ENCODE assay signal across 19 mouse cellular contexts in genomic region chr5:83091483-83091882, GRCm38 (mm10).
DNase-seq lines count a peak whose midpoint lies in the region; ATAC-seq and TF ChIP-seq lines count a peak whose summit lies in the region.
"Had no signal": no experiment of that assay in that cellular context is flagged by ENCODE, and none has a peak within 500 bp of the region (broad histone marks: within the 10 kb centered on the region; RNA-seq: fewer than 3 reads in every experiment).

No protein-coding gene starts in this region.

- H3K27me3 ChIP-seq in forebrain, postnatal 0 days (ENCODE audit: insufficient read depth, low read length): no peaks in the 10 kb centered on the region
- no peaks in the 10 kb centered on the region for H3K27me3 ChIP-seq in forebrain, embryonic 15.5 days
- H3K27me3 ChIP-seq in liver, embryonic 11.5 days (replicated peaks; ENCODE audit: control insufficient read depth, insufficient read depth, low read length): no peaks in the 10 kb centered on the region
- H3K27me3 ChIP-seq: embryonic facial prominence, embryonic 12.5 days; forebrain, embryonic 13.5 days had no signal

- 41% methylated on average over 1 of the region's 1 CpGs for WGBS in forebrain, postnatal 0 days
- 73% methylated on average over 1 of the region's 1 CpGs for WGBS in forebrain, embryonic 15.5 days
- 86% methylated on average over 1 of the region's 1 CpGs for WGBS in liver, embryonic 11.5 days

- DNase-seq in forebrain, postnatal 0 days: peak; percentile 55
- peak; percentile 2 for DNase-seq in layer of hippocampus, adult 9-10 months (ENCODE audit: low spot score)
- DNase-seq in layer of hippocampus, adult 2 months (ENCODE audit: low spot score in 2 of 2): no peak
- peak; percentile 28 for DNase-seq in brain, embryonic 14.5 days (ENCODE audit: low read depth)
- DNase-seq in telencephalon, adult 2 months (ENCODE audit: low read depth, low spot score): peak; percentile 15
- no peak for DNase-seq in liver, embryonic 11.5 days (ENCODE audit: low spot score)
- DNase-seq in spleen, postnatal 14 days (ENCODE audit: low spot score in 2 of 2): no peak
- DNase-seq: adrenal gland, adult 2 months; adrenal gland, postnatal 10 days; adrenal gland, postnatal 25 days; cerebellum, adult 11-12 months; cerebellum, adult 2 months; cerebellum, adult 9-10 months; cerebellum, postnatal 10 days; cerebellum, postnatal 25 days had no signal

- H3K36me3 ChIP-seq in forebrain, postnatal 0 days (ENCODE audit: insufficient read depth): no peaks in the 10 kb centered on the region
- H3K36me3 ChIP-seq in forebrain, embryonic 15.5 days: no peaks in the 10 kb centered on the region
- H3K36me3 ChIP-seq in liver, embryonic 11.5 days (ENCODE audit: control insufficient read depth, insufficient read depth, low read length): no peaks in the 10 kb centered on the region
- H3K36me3 ChIP-seq: embryonic facial prominence, embryonic 10.5 days; embryonic facial prominence, embryonic 12.5 days had no signal

- no peak overlapping the region for H3K9ac ChIP-seq in forebrain, postnatal 0 days
- H3K9ac ChIP-seq in forebrain, embryonic 15.5 days (replicated peaks): no peak overlapping the region
- no peak overlapping the region for H3K9ac ChIP-seq in liver, embryonic 11.5 days (ENCODE audit: low read depth, low read length)
- H3K9ac ChIP-seq: embryonic facial prominence, embryonic 12.5 days; forebrain, embryonic 13.5 days had no signal

- no peak for ATAC-seq in forebrain, postnatal 0 days
- ATAC-seq in forebrain, embryonic 15.5 days (replicated peaks): no peak
- ATAC-seq in liver, embryonic 11.5 days (replicated peaks; ENCODE audit: low FRiP score): no peak
- ATAC-seq: forebrain, embryonic 13.5 days had no signal

- H3K4me2 ChIP-seq in forebrain, postnatal 0 days (ENCODE audit: low read depth): no peak overlapping the region
- no peak overlapping the region for H3K4me2 ChIP-seq in forebrain, embryonic 15.5 days (replicated peaks)
- H3K4me2 ChIP-seq in liver, embryonic 11.5 days: no peak overlapping the region
- H3K4me2 ChIP-seq: embryonic facial prominence, embryonic 12.5 days; forebrain, embryonic 13.5 days had no signal

- H3K4me1 ChIP-seq in forebrain, postnatal 0 days (ENCODE audit: insufficient read depth): no peaks in the 10 kb centered on the region
- H3K4me1 ChIP-seq in forebrain, embryonic 15.5 days: no peaks in the 10 kb centered on the region
- no peaks in the 10 kb centered on the region for H3K4me1 ChIP-seq in liver, embryonic 11.5 days (replicated peaks; ENCODE audit: control insufficient read depth, insufficient read depth, low read length)
- H3K4me1 ChIP-seq: embryonic facial prominence, embryonic 10.5 days; embryonic facial prominence, embryonic 12.5 days; forebrain, embryonic 13.5 days had no signal

- no peak overlapping the region for H3K4me3 ChIP-seq in forebrain, postnatal 0 days (ENCODE audit: low read depth, low read length)
- no peak overlapping the region for H3K4me3 ChIP-seq in forebrain, embryonic 15.5 days
- H3K4me3 ChIP-seq in layer of hippocampus, adult 2 months: no peak overlapping the region
- H3K4me3 ChIP-seq in liver, embryonic 11.5 days (ENCODE audit: low read depth, low read length): no peak overlapping the region
- H3K4me3 ChIP-seq: embryonic facial prominence, embryonic 10.5 days; embryonic facial prominence, embryonic 12.5 days; forebrain, embryonic 13.5 days had no signal

- no peak for TF ChIP-seq POLR2A in brain, embryonic 14.5 days (IDR thresholded peaks at IDR 0.05; ENCODE audit: borderline replicate concordance, extremely low read depth, insufficient read depth, insufficient read length, poor library complexity, severe bottlenecking)

- H3K27ac ChIP-seq in forebrain, postnatal 0 days (ENCODE audit: low read depth, low read length): no peak overlapping the region
- H3K27ac ChIP-seq in forebrain, embryonic 15.5 days (replicated peaks): no peak overlapping the region
- no peak overlapping the region for H3K27ac ChIP-seq in layer of hippocampus, adult 2 months
- no peak overlapping the region for H3K27ac ChIP-seq in liver, embryonic 11.5 days (ENCODE audit: low read depth, low read length)
- H3K27ac ChIP-seq: embryonic facial prominence, embryonic 10.5 days; embryonic facial prominence, embryonic 12.5 days; forebrain, embryonic 13.5 days had no signal

- H3K9me3 ChIP-seq in forebrain, postnatal 0 days (ENCODE audit: low read length): no peaks in the 10 kb centered on the region
- no peaks in the 10 kb centered on the region for H3K9me3 ChIP-seq in forebrain, embryonic 15.5 days
- H3K9me3 ChIP-seq in liver, embryonic 11.5 days (ENCODE audit: control insufficient read depth, low read length): no peaks in the 10 kb centered on the region
- H3K9me3 ChIP-seq: embryonic facial prominence, embryonic 10.5 days; embryonic facial prominence, embryonic 12.5 days; forebrain, embryonic 13.5 days had no signal

- TF ChIP-seq CTCF in forebrain, postnatal 0 days (IDR thresholded peaks at IDR 0.05; ENCODE audit: low read depth): no peak
- no peak for TF ChIP-seq CTCF in layer of hippocampus, adult 2 months (conservative IDR thresholded peaks at IDR 0.05)
- no peak for TF ChIP-seq CTCF in brain, embryonic 14.5 days (IDR thresholded peaks at IDR 0.05; ENCODE audit: borderline replicate concordance, extremely low read depth, insufficient read depth, insufficient read length)

Comparison
In these comparisons a context has a peak if more than half of its experiments do, and no peak if none do; other contexts are left out.
1. DNase-seq: peak in forebrain, postnatal 0 days (single experiment), layer of hippocampus, adult 9-10 months (single experiment), brain, embryonic 14.5 days (single experiment) and telencephalon, adult 2 months (single experiment); none in layer of hippocampus, adult 2 months (0 of 2), liver, embryonic 11.5 days (single experiment) and spleen, postnatal 14 days (0 of 2).